Mouse (Mus musculus): ENCODE results near the gene Olfr129.

- no peak for TF ChIP-seq POLR2A (IDR thresholded peaks at IDR 0.05; ENCODE audit: insufficient read depth, low read depth, low read length)
- TF ChIP-seq CTCF (IDR thresholded peaks at IDR 0.05) = no peak
Observed at GRCm38 (mm10) chr17:38063621-38064020, 3.7 kb upstream of the Olfr129 start, which contains the start of gene Olfr130.
